Mouse (Mus musculus): ENCODE results near the gene Dhrs4. TPM values are rescaled to one million over a fixed set of nuclear protein-coding genes. Genes with fewer than 3 reads are reported as not detected.

The Dhrs4 gene
- total RNA-seq (2014; fragmentation: Nextera tagmentation), result 47.9 and 63.5 TPM in 2 replicates
- 50.5 and 61.6 TPM in 2 replicates for total RNA-seq (2017)

GRCm38 (mm10) chr14:55478651-55479599, at the start of gene Dhrs4:
Dhrs4 (plus strand) TSS chr14:55478758.
- peak; percentile 95 for ATAC-seq (replicated peaks; ENCODE audit: poor library complexity, severe bottlenecking)

GRCm38 (mm10) chr14:55430255-55430654, 48.3 kb upstream of the Dhrs4 start:
- ATAC-seq (replicated peaks; ENCODE audit: poor library complexity, severe bottlenecking), result no peak

GRCm38 (mm10) chr14:55433052-55433451, 45.5 kb upstream of the Dhrs4 start:
- ATAC-seq (replicated peaks; ENCODE audit: poor library complexity, severe bottlenecking), result peak; percentile 95

- 0 out of 2 replicates have a peak, but pooled peaks have one; percentile 14 for ATAC-seq (replicated peaks; ENCODE audit: poor library complexity, severe bottlenecking)
These were observed 43.7 kb upstream of the Dhrs4 start for GRCm38 (mm10) chr14:55434825-55435224.

GRCm38 (mm10) chr14:55437118-55437517, 41.4 kb upstream of the Dhrs4 start:
- no peak for ATAC-seq (replicated peaks; ENCODE audit: poor library complexity, severe bottlenecking)

GRCm38 (mm10) chr14:55438193-55438784, 40.3 kb upstream of the Dhrs4 start:
- ATAC-seq (replicated peaks; ENCODE audit: poor library complexity, severe bottlenecking), result peak; percentile 92

- ATAC-seq (replicated peaks; ENCODE audit: poor library complexity, severe bottlenecking), result no peak
These were observed 20.9 kb upstream of the Dhrs4 start for GRCm38 (mm10) chr14:55457693-55458092.

- ATAC-seq (replicated peaks; ENCODE audit: poor library complexity, severe bottlenecking), result peak; percentile 84
These were observed 20.3 kb upstream of the Dhrs4 start for GRCm38 (mm10) chr14:55458273-55458672.

- no peak for ATAC-seq (replicated peaks; ENCODE audit: poor library complexity, severe bottlenecking)
These were observed 19.8 kb upstream of the Dhrs4 start for GRCm38 (mm10) chr14:55458761-55459160.

GRCm38 (mm10) chr14:55459796-55460195, 18.8 kb upstream of the Dhrs4 start:
- ATAC-seq (replicated peaks; ENCODE audit: poor library complexity, severe bottlenecking), result no peak

GRCm38 (mm10) chr14:55460297-55460696, 18.3 kb upstream of the Dhrs4 start:
- ATAC-seq (replicated peaks; ENCODE audit: poor library complexity, severe bottlenecking), result no peak

GRCm38 (mm10) chr14:55461757-55462156, 16.8 kb upstream of the Dhrs4 start:
- ATAC-seq (replicated peaks; ENCODE audit: poor library complexity, severe bottlenecking), result no peak

GRCm38 (mm10) chr14:55466481-55466880, 12.1 kb upstream of the Dhrs4 start:
- no peak for ATAC-seq (replicated peaks; ENCODE audit: poor library complexity, severe bottlenecking)

GRCm38 (mm10) chr14:55467108-55467507, 11.4 kb upstream of the Dhrs4 start:
- no peak for ATAC-seq (replicated peaks; ENCODE audit: poor library complexity, severe bottlenecking)

- no peak for ATAC-seq (replicated peaks; ENCODE audit: poor library complexity, severe bottlenecking)
These were observed 10.2 kb upstream of the Dhrs4 start for GRCm38 (mm10) chr14:55468301-55468741.

- ATAC-seq (replicated peaks; ENCODE audit: poor library complexity, severe bottlenecking), result no peak
These were observed 9.5 kb upstream of the Dhrs4 start for GRCm38 (mm10) chr14:55469041-55469440.

GRCm38 (mm10) chr14:55469821-55470220, 8.7 kb upstream of the Dhrs4 start:
- no peak for ATAC-seq (replicated peaks; ENCODE audit: poor library complexity, severe bottlenecking)

- no peak for ATAC-seq (replicated peaks; ENCODE audit: poor library complexity, severe bottlenecking)
These were observed 7.8 kb upstream of the Dhrs4 start for GRCm38 (mm10) chr14:55470806-55471205.

- no peak for ATAC-seq (replicated peaks; ENCODE audit: poor library complexity, severe bottlenecking)
These were observed 2.9 kb upstream of the Dhrs4 start for GRCm38 (mm10) chr14:55475654-55476053.

- ATAC-seq (replicated peaks; ENCODE audit: poor library complexity, severe bottlenecking), result no peak
These were observed 1.1 kb upstream of the Dhrs4 start for GRCm38 (mm10) chr14:55477421-55477820.

GRCm38 (mm10) chr14:55477829-55478228, 729 bp upstream of the Dhrs4 start:
- ATAC-seq (replicated peaks; ENCODE audit: poor library complexity, severe bottlenecking), result no peak
